Mouse (Mus musculus) testis, postnatal 10 days (tissue): ENCODE data around the gene Snrnp25.

Experiments used
- DNase-seq: peaks from one replicate; pipeline ENCODE4 v3.0.0; 2021; ENCODE audit warnings: low spot score

Snrnp25 gene

GRCm38 (mm10) chr11:32244617-32245016 lies 39.4 kb downstream of the Snrnp25 start:
- DNase-seq = no peak

- peak; percentile 32 for DNase-seq
Observed at GRCm38 (mm10) chr11:32245614-32246013, 40.4 kb downstream of the Snrnp25 start.

GRCm38 (mm10) chr11:32247068-32247467 lies 41.9 kb downstream of the Snrnp25 start:
- no peak for DNase-seq

GRCm38 (mm10) chr11:32248350-32248749 lies 43.1 kb downstream of the Snrnp25 start:
- DNase-seq = no peak

GRCm38 (mm10) chr11:32250880-32251763 lies 45.9 kb downstream of the Snrnp25 start:
- no peak for DNase-seq

- no peak for DNase-seq
Observed at GRCm38 (mm10) chr11:32253121-32253520, 47.9 kb downstream of the Snrnp25 start.

- DNase-seq = no peak
Observed at GRCm38 (mm10) chr11:32256146-32256545, 50.9 kb downstream of the Snrnp25 start.

- no peak for DNase-seq
Observed at GRCm38 (mm10) chr11:32256566-32256965, 51.4 kb downstream of the Snrnp25 start.
